Mouse (Mus musculus) MEL (cell line): Measurements from ENCODE around the gene Olfr323.

Source experiments
- CHD1 ChIP-seq: IDR thresholded peaks from 2 replicates; pipeline ENCODE4 v1.6.1; 2012; ENCODE audit warnings: low read depth, mild to moderate bottlenecking, inconsistent platforms, low read length, improper control_type of control experiment
- CTCF ChIP-seq, 3 experiments: IDR thresholded peaks in 2 of 3; conservative IDR thresholded peaks in 1 of 3; 2 replicates each; pipeline ENCODE4 v1.5.1; 2011 to 2012; ENCODE audit warnings: low read length in 3 of 3, low read depth in 2 of 3, mild to moderate bottlenecking in 2 of 3, improper control_type of control experiment in 1 of 3, inconsistent platforms in 1 of 3, mixed read lengths in 1 of 3, moderate library complexity in 1 of 3; ENCODE audit not compliant: control insufficient read depth in 1 of 3, insufficient read depth in 1 of 3, poor library complexity in 1 of 3, severe bottlenecking in 1 of 3
- E2F4 ChIP-seq: IDR thresholded peaks from 2 replicates; pipeline ENCODE4 v1.6.1; 2011; ENCODE audit warnings: low read depth, low read length, improper control_type of control experiment, borderline replicate concordance
- ELF1 ChIP-seq: IDR thresholded peaks from 2 replicates; pipeline ENCODE4 v1.6.1; 2014; ENCODE audit warnings: low read depth, mild to moderate bottlenecking, inconsistent platforms, low read length, improper control_type of control experiment, moderate library complexity
- GATA1 ChIP-seq: IDR thresholded peaks from 2 replicates; pipeline ENCODE4 v1.6.1; 2011; ENCODE audit warnings: low read depth, low read length, improper control_type of control experiment
- KAT2A ChIP-seq: conservative IDR thresholded peaks from 2 replicates; pipeline ENCODE4 v1.6.1; 2012; ENCODE audit warnings: low read depth, low read length, improper control_type of control experiment, inconsistent platforms
- MAX ChIP-seq: IDR thresholded peaks from 2 replicates; pipeline ENCODE4 v1.6.1; 2011; ENCODE audit warnings: low read length, improper control_type of control experiment
- MYC ChIP-seq: IDR thresholded peaks from 2 replicates; pipeline ENCODE4 v1.6.1; 2011; ENCODE audit warnings: low read depth, mild to moderate bottlenecking, low read length, improper control_type of control experiment, moderate library complexity
- POLR2A ChIP-seq, 2 experiments: IDR thresholded peaks; 2 replicates each; pipeline ENCODE4 v1.6.1; 2011 to 2012; ENCODE audit warnings: low read length in 2 of 2, mild to moderate bottlenecking in 2 of 2, control low read depth in 1 of 2, improper control_type of control experiment in 1 of 2, low read depth in 1 of 2, moderate library complexity in 1 of 2; ENCODE audit not compliant: control insufficient read depth in 1 of 2, insufficient read depth in 1 of 2, poor library complexity in 1 of 2
- POLR2AphosphoS2 ChIP-seq: IDR thresholded peaks from 2 replicates; pipeline ENCODE4 v1.6.1; 2011; ENCODE audit warnings: low read length, improper control_type of control experiment
- ZNF384 ChIP-seq: IDR thresholded peaks from 2 replicates; pipeline ENCODE4 v1.6.1; 2012; ENCODE audit warnings: low read depth, mild to moderate bottlenecking, inconsistent platforms, low read length, improper control_type of control experiment

- no peak for TF ChIP-seq CTCF (IDR thresholded peaks at IDR 0.05 in 2 of 3, conservative IDR thresholded peaks at IDR 0.05 in 1 of 3; ENCODE audit: control insufficient read depth in 1 of 3, insufficient read depth in 1 of 3, low read depth in 2 of 3, low read length in 3 of 3, poor library complexity in 1 of 3, severe bottlenecking in 1 of 3)
- no peak for TF ChIP-seq KAT2A
- TF ChIP-seq ZNF384: no peak
- no peak for TF ChIP-seq ELF1
- no peak for TF ChIP-seq GATA1
- TF ChIP-seq POLR2A (IDR thresholded peaks at IDR 0.05; ENCODE audit: control insufficient read depth in 1 of 2, insufficient read depth in 1 of 2, low read depth in 1 of 2, low read length in 2 of 2, poor library complexity in 1 of 2): no peak
- no peak for TF ChIP-seq E2F4
- TF ChIP-seq MYC: no peak
- no peak for TF ChIP-seq POLR2AphosphoS2
- TF ChIP-seq CHD1: no peak
- TF ChIP-seq MAX: no peak
Observed at GRCm38 (mm10) chr11:58602062-58602461, 28.2 kb downstream of the Olfr323 start.
